Mouse (Mus musculus) hindbrain, embryonic 14.5 days (tissue): ENCODE measurements around the gene Ano10. TPM values are rescaled to one million over a fixed set of nuclear protein-coding genes. Genes with fewer than 3 reads are reported as not detected.

Source experiments
- ATAC-seq: fragments of 200-750 bp; cut with Nextera tagmentation; 2 replicates; pipeline ENCODE4 v1.8.0; 2017; ENCODE audit warnings: moderate number of reproducible peaks, mild to moderate bottlenecking, moderate TSS enrichment, moderate library complexity; ENCODE audit not compliant: low FRiP score
- DNase-seq: peaks from one replicate; pipeline ENCODE4 v3.0.0-alpha.2; 2015; ENCODE audit warnings: low spot score
- H3K27ac ChIP-seq: fragments of 300-500 bp; sonication (generic); 2 replicates; pipeline ENCODE4 v1.5.1; 2014; ENCODE audit warnings: mild to moderate bottlenecking, moderate library complexity
- H3K27me3 ChIP-seq: fragments of 300-500 bp; sonication (generic); 2 replicates; pipeline ENCODE4 v1.6.1; 2014; ENCODE audit warnings: mild to moderate bottlenecking, low read length, mixed read lengths; ENCODE audit not compliant: control insufficient read depth, insufficient read depth
- H3K36me3 ChIP-seq: fragments of 300-500 bp; sonication (generic); replicated peaks from 2 replicates; pipeline ENCODE4 v1.6.1; 2014; ENCODE audit not compliant: control insufficient read depth, insufficient read depth
- H3K4me1 ChIP-seq: fragments of 300-500 bp; sonication (generic); replicated peaks from 2 replicates; pipeline ENCODE4 v1.6.1; 2014; ENCODE audit warnings: antibody characterized with exemption, low read length, mixed read lengths; ENCODE audit not compliant: control insufficient read depth, insufficient read depth
- H3K4me2 ChIP-seq: fragments of 300-500 bp; sonication (generic); replicated peaks from 2 replicates; pipeline ENCODE4 v1.6.1; 2014; ENCODE audit warnings: mild to moderate bottlenecking, moderate library complexity
- H3K4me3 ChIP-seq: fragments of 300-500 bp; sonication (generic); replicated peaks from 2 replicates; pipeline ENCODE4 v1.5.1; 2014; ENCODE audit warnings: mild to moderate bottlenecking, low read length
- H3K9ac ChIP-seq: fragments of 300-500 bp; sonication (generic); 2 replicates; pipeline ENCODE4 v1.6.1; 2014
- H3K9me3 ChIP-seq: fragments of 300-500 bp; sonication (generic); 2 replicates; pipeline ENCODE4 v1.6.1; 2016; ENCODE audit warnings: low read length; ENCODE audit not compliant: control insufficient read depth
- WGBS: fragments of 180-500 bp; shearing (Covaris S2); extraction: QIAGEN DNeasy Blood & Tissue Kit; methylation state at CpG from one replicate; pipeline ENCODE4 v1.1.7; 2014; 5-methylcytosine and 5-hydroxymethylcytosine counted together
- polyA plus RNA-seq: library from polyadenylated mRNA; unstranded; fragments of >200 nt; fragmentation: Nextera tagmentation; extraction: Ambion mirVana; gene quantifications from 2 replicates; pipeline ENCODE4 v1.2.1, GENCODE M21; 2014

The Ano10 gene
- polyA plus RNA-seq, 1 experiment from 2014 or later, result 43.6 TPM

DNA sequence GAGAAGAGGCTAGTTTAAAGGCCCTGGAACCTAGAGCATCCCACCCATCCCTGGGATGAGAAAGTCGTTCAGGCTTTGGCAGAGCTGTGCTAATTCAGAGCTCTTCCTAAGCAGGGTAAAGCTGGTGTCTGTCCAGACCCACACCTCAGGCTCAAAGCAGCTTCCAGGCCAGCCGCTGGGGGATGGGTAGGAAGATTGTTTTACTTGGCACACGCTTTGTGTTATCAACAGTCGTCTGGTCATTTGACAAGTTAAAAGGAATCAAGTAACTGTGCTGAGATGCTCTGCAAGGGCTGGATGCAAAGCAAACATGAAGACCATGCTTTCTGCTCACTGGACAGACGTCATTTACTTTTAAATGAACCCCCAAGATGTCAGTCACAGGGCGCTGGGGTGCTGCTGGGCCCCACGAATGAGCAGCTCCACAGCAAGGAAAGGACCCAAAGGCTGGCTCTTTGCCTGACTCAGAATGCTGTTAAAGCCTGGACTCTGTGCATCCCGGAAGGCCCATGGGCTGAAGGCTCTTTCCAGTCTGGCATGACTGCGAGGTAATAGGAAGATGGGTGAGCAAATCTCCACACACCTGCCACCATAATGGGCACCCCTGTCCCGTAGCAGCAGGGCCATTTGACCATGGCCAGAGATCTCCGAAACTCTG, 88.6 kb downstream of the Ano10 start:
- WGBS, result 66% methylated on average over 11 of the region's 11 CpGs
- Histone ChIP-seq H3K36me3 (0 out of 2 replicates have a peak, but pooled peaks cover 4% of the 10 kb centered on the region), H3K9ac (no peak overlapping the region), H3K4me1 (no peaks in the 10 kb centered on the region), H3K27me3 (no peaks in the 10 kb centered on the region), H3K4me2 (no peak overlapping the region), H3K27ac (no peak overlapping the region), H3K9me3 (no peaks in the 10 kb centered on the region), H3K4me3 (no peak overlapping the region)
- no peak for ATAC-seq
- no peak for DNase-seq

DNA sequence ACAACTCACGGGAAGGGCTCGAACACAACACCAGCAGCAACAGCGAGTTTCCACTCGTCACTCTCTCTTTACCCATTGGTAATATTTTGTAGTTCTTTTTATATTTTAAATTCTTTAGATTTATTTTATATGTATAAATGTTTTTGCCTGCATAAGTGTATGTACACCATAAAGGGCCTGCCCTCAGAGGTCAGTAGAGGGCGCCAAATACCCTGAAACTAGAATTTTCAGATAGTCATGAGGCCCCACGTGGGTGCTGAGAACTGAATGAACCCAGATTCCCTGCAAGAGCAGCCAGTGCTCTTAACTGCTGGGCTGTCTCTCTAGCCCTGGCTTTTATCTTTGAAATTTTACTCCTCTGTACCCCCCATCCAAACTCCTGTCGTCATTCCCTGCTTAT, 89.7 kb downstream of the Ano10 start:
- H3K4me2 ChIP-seq, result no peak overlapping the region
- DNase-seq (no peak), ATAC-seq (no peak)
- 70% methylated on average over 7 of the region's 7 CpGs for WGBS
- H3K36me3 ChIP-seq, result 0 out of 2 replicates have a peak, but pooled peaks cover 7% of the 10 kb centered on the region
- no peak overlapping the region for H3K27ac ChIP-seq
- no peaks in the 10 kb centered on the region for H3K9me3 ChIP-seq
- H3K4me1 ChIP-seq, result no peaks in the 10 kb centered on the region
- H3K9ac ChIP-seq, result no peak overlapping the region
- no peak overlapping the region for H3K4me3 ChIP-seq
- no peaks in the 10 kb centered on the region for H3K27me3 ChIP-seq

DNA sequence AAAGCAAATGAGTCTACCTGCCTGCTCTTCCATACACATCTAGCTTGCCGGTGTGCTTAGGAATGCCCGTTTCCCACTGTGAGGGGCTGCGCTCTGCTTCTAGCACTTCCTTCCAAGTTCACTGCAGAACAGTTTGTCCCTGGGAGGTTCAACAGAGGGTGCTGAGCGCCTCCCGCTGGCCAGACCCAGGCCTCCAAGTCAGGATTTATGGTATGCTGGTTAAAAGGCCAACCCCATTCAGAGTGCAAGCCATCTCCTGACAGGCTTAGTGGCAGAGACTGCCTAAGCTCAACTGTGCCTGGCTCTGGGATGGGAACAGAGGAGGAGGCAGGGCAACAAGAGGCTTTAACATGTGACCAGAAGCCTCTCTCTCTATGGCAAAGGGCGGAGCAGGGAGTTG, 95.0 kb downstream of the Ano10 start:
- Histone ChIP-seq H3K27ac (no peak overlapping the region), H3K4me3 (no peak overlapping the region), H3K9ac (no peak overlapping the region), H3K4me2 (no peak overlapping the region), H3K36me3 (peaks cover 16% of the 10 kb centered on the region; the same call in 1 of the 2 replicates), H3K27me3 (no peaks in the 10 kb centered on the region), H3K9me3 (no peaks in the 10 kb centered on the region), H3K4me1 (no peaks in the 10 kb centered on the region; the same call in 1 of the 2 replicates)
- DNase-seq (no peak), ATAC-seq (no peak)
- WGBS, result 31% methylated on average over 6 of the region's 6 CpGs

DNA sequence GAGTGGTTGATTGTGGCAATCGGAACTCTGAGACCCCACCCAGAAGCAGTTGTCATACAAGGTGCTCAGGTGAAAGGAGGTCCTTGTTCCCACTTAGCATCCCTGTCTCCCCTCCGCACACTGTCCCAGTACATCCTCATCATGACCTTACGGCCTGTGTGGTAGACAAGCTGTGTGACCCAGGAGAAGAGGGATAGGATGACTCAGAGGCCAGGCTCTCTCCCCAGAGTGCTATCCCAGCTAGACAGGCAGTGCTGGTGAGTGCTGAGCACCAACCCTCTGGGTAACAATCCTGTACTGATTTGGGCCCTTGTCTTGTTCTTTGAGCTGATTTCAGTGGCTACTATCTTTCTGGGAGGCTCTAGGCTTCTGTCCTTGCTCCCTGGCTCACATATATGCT, 95.6 kb downstream of the Ano10 start:
- Histone ChIP-seq H3K27ac (no peak overlapping the region), H3K36me3 (peaks cover 16% of the 10 kb centered on the region; the same call in 1 of the 2 replicates), H3K4me3 (no peak overlapping the region), H3K4me1 (no peaks in the 10 kb centered on the region; the same call in 1 of the 2 replicates), H3K9me3 (no peaks in the 10 kb centered on the region), H3K27me3 (no peaks in the 10 kb centered on the region), H3K9ac (no peak overlapping the region), H3K4me2 (no peak overlapping the region)
- DNase-seq (no peak), ATAC-seq (no peak)
- 82% methylated on average over 3 of the region's 3 CpGs for WGBS

DNA sequence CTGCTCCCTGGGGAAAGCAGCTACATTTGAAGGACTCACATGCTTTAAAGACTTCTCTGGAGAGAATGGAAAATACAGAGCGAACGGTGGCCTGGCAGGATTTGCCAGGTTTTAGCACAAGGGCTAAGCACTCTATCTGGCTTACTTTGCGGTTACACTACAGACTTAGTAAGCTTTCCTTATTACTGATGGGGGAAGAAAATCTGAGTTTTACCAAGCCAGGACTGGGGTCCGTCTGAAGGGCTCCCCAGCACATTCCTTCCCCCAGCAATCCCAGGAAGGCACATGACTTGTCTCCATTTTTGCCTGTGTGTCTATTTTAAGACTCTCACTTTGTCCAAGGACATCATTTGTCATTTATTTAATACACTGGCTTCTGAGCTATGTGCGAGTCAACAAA, 97.2 kb downstream of the Ano10 start:
- 77% methylated on average over 5 of the region's 5 CpGs for WGBS
- ATAC-seq (no peak), DNase-seq (no peak)
- Histone ChIP-seq H3K4me2 (no peak overlapping the region), H3K27ac (no peak overlapping the region), H3K4me1 (no peaks in the 10 kb centered on the region; the same call in 1 of the 2 replicates), H3K9me3 (no peaks in the 10 kb centered on the region), H3K4me3 (no peak overlapping the region), H3K36me3 (peaks cover 16% of the 10 kb centered on the region; the same call in 1 of the 2 replicates), H3K9ac (no peak overlapping the region), H3K27me3 (no peaks in the 10 kb centered on the region)

DNA sequence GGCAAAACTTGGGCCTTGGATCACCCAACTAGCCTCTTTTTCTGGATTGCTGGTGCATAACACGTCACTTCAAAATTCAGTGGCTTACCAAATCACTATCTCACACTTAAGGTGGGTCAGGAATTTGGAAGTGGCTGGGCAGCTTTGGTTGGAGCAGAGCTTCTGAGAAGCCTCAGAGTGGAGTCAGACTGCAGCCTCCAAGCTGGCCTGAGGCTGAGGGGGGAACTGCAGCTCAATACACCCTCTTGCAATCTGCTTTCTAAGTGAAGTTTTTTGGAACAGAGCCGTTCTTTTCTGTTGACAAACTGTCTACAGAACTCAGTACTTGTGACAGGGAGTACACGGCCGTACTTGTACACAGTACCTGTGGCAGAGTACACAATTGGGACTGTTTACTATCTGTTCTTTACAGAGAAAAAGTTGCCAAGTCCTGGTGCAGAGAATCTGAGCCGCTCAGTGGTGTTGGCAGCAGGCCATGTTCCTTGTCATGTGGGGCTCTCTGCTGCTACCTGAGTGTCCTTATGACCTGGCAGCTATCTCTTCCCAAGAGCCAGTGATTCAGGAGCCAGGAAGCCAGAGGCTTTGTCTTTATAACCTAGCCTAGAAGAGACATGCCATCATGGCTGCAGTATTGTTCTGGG, 99.1 kb downstream of the Ano10 start:
- Histone ChIP-seq H3K27me3 (no peaks in the 10 kb centered on the region), H3K9ac (no peak overlapping the region), H3K36me3 (peaks cover 12% of the 10 kb centered on the region; the same call in 1 of the 2 replicates), H3K4me3 (no peak overlapping the region), H3K4me1 (no peaks in the 10 kb centered on the region; the same call in 1 of the 2 replicates), H3K4me2 (no peak overlapping the region), H3K9me3 (no peaks in the 10 kb centered on the region), H3K27ac (no peak overlapping the region)
- no peak for ATAC-seq
- no peak for DNase-seq
- 83% methylated on average over 5 of the region's 5 CpGs for WGBS

DNA sequence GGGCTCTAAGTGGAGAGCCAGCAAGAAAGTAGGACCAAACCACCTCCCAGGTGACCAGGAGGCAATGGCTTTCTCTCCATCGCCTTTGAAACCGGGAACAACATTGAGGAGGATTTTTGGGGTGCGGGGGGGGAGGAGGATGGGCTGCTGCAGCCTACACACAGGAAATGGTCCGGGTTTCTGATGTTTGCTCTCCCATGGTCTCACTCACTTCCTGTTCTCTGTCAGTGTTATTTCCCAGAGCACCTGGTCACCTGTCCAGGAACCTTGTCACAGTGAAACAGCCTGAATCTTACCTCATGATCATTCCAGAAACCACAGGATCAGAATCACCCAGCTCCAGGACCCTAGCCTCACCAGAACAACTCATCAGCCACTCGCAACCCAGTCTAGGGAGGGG, 100.4 kb downstream of the Ano10 start:
- DNase-seq (no peak), ATAC-seq (no peak)
- Histone ChIP-seq H3K27me3 (no peaks in the 10 kb centered on the region), H3K9me3 (no peaks in the 10 kb centered on the region), H3K36me3 (peaks cover 12% of the 10 kb centered on the region; the same call in 1 of the 2 replicates), H3K4me3 (no peak overlapping the region), H3K4me1 (no peaks in the 10 kb centered on the region; the same call in 1 of the 2 replicates), H3K9ac (no peak overlapping the region), H3K27ac (no peak overlapping the region), H3K4me2 (no peak overlapping the region)
- WGBS, result 88% methylated on average over 5 of the region's 5 CpGs

DNA sequence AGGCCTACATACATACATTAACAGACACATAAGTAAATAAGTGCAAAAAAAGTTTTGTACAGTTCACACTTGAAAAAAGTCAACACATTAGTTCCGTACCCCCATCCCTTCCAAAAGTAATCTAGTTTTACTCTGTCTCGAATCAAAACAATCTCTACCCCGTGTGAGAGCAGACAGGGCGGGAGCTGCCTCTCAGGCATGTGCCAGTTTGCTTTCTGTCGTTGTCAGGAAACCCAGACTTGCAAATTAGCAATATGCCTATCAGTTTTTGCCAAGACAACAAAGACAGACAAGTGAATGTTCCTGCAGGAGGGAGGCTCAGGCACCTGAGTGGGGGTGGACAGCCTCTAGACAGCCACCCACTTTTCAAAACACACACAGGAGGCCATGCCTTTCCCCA, 100.9 kb downstream of the Ano10 start:
- no peak for DNase-seq

DNA sequence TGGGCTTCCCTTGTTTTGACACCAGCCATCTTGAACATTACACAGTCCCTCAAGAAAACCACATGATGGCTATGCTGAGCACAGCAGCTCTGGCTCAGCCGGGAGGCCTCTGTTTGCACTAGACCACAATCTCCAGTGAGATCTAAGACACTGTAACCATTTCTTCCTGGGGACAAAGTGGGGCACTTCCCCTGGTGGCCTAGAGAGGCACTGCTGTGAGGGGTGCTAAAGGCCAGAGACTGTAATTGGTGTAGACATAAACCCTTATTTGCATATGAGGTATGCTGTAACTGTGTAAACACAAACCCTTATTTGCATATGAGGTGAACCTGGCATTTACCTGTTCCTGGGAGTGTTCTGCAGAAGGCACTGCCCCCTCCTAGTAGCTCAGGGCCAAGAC, 105.5 kb downstream of the Ano10 start:
- 71% methylated on average over 1 of the region's 1 CpGs for WGBS
- no peak overlapping the region for H3K4me3 ChIP-seq
- H3K4me1 ChIP-seq, result no peaks in the 10 kb centered on the region
- no peaks in the 10 kb centered on the region for H3K27me3 ChIP-seq
- 0 out of 2 replicates have a peak, but pooled peaks cover 4% of the 10 kb centered on the region for H3K36me3 ChIP-seq
- no peak overlapping the region for H3K9ac ChIP-seq
- no peaks in the 10 kb centered on the region for H3K9me3 ChIP-seq
- H3K4me2 ChIP-seq, result no peak overlapping the region
- DNase-seq (no peak), ATAC-seq (no peak)
- H3K27ac ChIP-seq, result no peak overlapping the region

More for the DNA sequence above, 100.9 kb downstream of the Ano10 start:
- H3K27me3 ChIP-seq, result no peaks in the 10 kb centered on the region
- no peaks in the 10 kb centered on the region for H3K9me3 ChIP-seq
- H3K4me1 ChIP-seq, result no peaks in the 10 kb centered on the region; the same call in 1 of the 2 replicates
- no peak overlapping the region for H3K4me2 ChIP-seq
- WGBS, result 71% methylated on average over 5 of the region's 5 CpGs
- ATAC-seq, result no peak
- H3K9ac ChIP-seq, result no peak overlapping the region
- no peak overlapping the region for H3K4me3 ChIP-seq
- H3K27ac ChIP-seq, result no peak overlapping the region
- H3K36me3 ChIP-seq, result peaks cover 8% of the 10 kb centered on the region; the same call in 1 of the 2 replicates
